Mouse (Mus musculus) MEL (cell line): ENCODE results near the gene Bnip2. TPM values are rescaled to one million over a fixed set of nuclear protein-coding genes. Genes with fewer than 3 reads are reported as not detected.
A peak's percentile ranks its signal among the peaks of the same experiment; 100 is the strongest.

Experiments used
- DNase-seq: peaks from one replicate; pipeline ENCODE4 v3.0.0; 2011; ENCODE audit warnings: low read depth, low spot score
- H3K27ac ChIP-seq: 2 replicates; pipeline ENCODE4 v1.5.1; 2012; ENCODE audit warnings: low read depth, mild to moderate bottlenecking, control low read depth, low read length, moderate library complexity; ENCODE audit not compliant: control insufficient read depth
- H3K27me3 ChIP-seq, 2 experiments: fragments of 150-350 bp in 1 of 2; sonication (generic) in 1 of 2; 2 replicates each; pipeline ENCODE4 v1.6.1; 2012; ENCODE audit warnings: low read length in 2 of 2, mild to moderate bottlenecking in 2 of 2, improper control_type of control experiment in 1 of 2, moderate library complexity in 1 of 2; ENCODE audit not compliant: insufficient read depth in 2 of 2, control insufficient read depth in 1 of 2
- H3K36me3 ChIP-seq, 2 experiments: 2 replicates each; pipeline ENCODE4 v1.6.1; 2012 to 2014; ENCODE audit warnings: low read length in 2 of 2, improper control_type of control experiment in 1 of 2, inconsistent platforms in 1 of 2, mild to moderate bottlenecking in 1 of 2; ENCODE audit not compliant: insufficient read depth in 2 of 2, control insufficient read depth in 1 of 2
- H3K4me1 ChIP-seq, 2 experiments: fragments of 150-350 bp in 1 of 2; sonication (generic) in 1 of 2; 2 replicates each; pipeline ENCODE4 v1.6.1; 2012; ENCODE audit warnings: low read length in 2 of 2, improper control_type of control experiment in 1 of 2, mild to moderate bottlenecking in 1 of 2; ENCODE audit not compliant: insufficient read depth in 2 of 2, control insufficient read depth in 1 of 2
- H3K4me3 ChIP-seq, 2 experiments: fragments of 150-350 bp in 1 of 2; sonication (generic) in 1 of 2; 2 replicates each; pipeline ENCODE4 v1.5.1; 2012; ENCODE audit warnings: low read depth in 2 of 2, low read length in 2 of 2, mild to moderate bottlenecking in 2 of 2, moderate library complexity in 2 of 2, control low read depth in 1 of 2, improper control_type of control experiment in 1 of 2; ENCODE audit not compliant: control insufficient read depth in 1 of 2, insufficient read depth in 1 of 2
- H3K79me2 ChIP-seq: 2 replicates; pipeline ENCODE4 v1.6.1; 2012; ENCODE audit warnings: mild to moderate bottlenecking, low read length, moderate library complexity; ENCODE audit not compliant: control insufficient read depth, poor library complexity, insufficient read depth
- H3K9ac ChIP-seq: 2 replicates; pipeline ENCODE4 v1.6.1; 2012; ENCODE audit warnings: low read depth, mild to moderate bottlenecking, control low read depth, low read length, moderate library complexity; ENCODE audit not compliant: control insufficient read depth, poor library complexity, severe bottlenecking
- H3K9me3 ChIP-seq: fragments of 150-350 bp; sonication (generic); replicated peaks from 2 replicates; pipeline ENCODE4 v1.6.1; 2012; ENCODE audit warnings: mild to moderate bottlenecking, low read length, improper control_type of control experiment, moderate library complexity; ENCODE audit not compliant: insufficient read depth
- BHLHE40 ChIP-seq: IDR thresholded peaks from 2 replicates; pipeline ENCODE4 v1.6.1; 2012; ENCODE audit warnings: low read depth, mild to moderate bottlenecking, inconsistent platforms, low read length, improper control_type of control experiment, borderline replicate concordance
- CTCF ChIP-seq, 3 experiments: IDR thresholded peaks in 2 of 3; conservative IDR thresholded peaks in 1 of 3; 2 replicates each; pipeline ENCODE4 v1.5.1; 2011 to 2012; ENCODE audit warnings: low read length in 3 of 3, low read depth in 2 of 3, mild to moderate bottlenecking in 2 of 3, improper control_type of control experiment in 1 of 3, inconsistent platforms in 1 of 3, mixed read lengths in 1 of 3, moderate library complexity in 1 of 3; ENCODE audit not compliant: control insufficient read depth in 1 of 3, insufficient read depth in 1 of 3, poor library complexity in 1 of 3, severe bottlenecking in 1 of 3
- ELF1 ChIP-seq: IDR thresholded peaks from 2 replicates; pipeline ENCODE4 v1.6.1; 2014; ENCODE audit warnings: low read depth, mild to moderate bottlenecking, inconsistent platforms, low read length, improper control_type of control experiment, moderate library complexity
- EP300 ChIP-seq, 2 experiments: IDR thresholded peaks; 2 replicates each; pipeline ENCODE4 v1.6.1; 2011; ENCODE audit warnings: improper control_type of control experiment in 2 of 2, low read length in 2 of 2, low read depth in 1 of 2, mild to moderate bottlenecking in 1 of 2
- ETS1 ChIP-seq: IDR thresholded peaks from 2 replicates; pipeline ENCODE4 v1.6.1; 2012; ENCODE audit warnings: low read depth, mild to moderate bottlenecking, inconsistent platforms, low read length, improper control_type of control experiment, moderate library complexity
- GATA1 ChIP-seq: IDR thresholded peaks from 2 replicates; pipeline ENCODE4 v1.6.1; 2011; ENCODE audit warnings: low read depth, low read length, improper control_type of control experiment
- HCFC1 ChIP-seq: IDR thresholded peaks from 2 replicates; pipeline ENCODE4 v1.6.1; 2012; ENCODE audit warnings: low read depth, mild to moderate bottlenecking, inconsistent platforms, low read length, improper control_type of control experiment, moderate library complexity
- MAFK ChIP-seq: IDR thresholded peaks from 2 replicates; pipeline ENCODE4 v1.6.1; 2011; ENCODE audit warnings: low read depth, mild to moderate bottlenecking, low read length, improper control_type of control experiment, borderline replicate concordance
- MAX ChIP-seq: IDR thresholded peaks from 2 replicates; pipeline ENCODE4 v1.6.1; 2011; ENCODE audit warnings: low read length, improper control_type of control experiment
- MAZ ChIP-seq: IDR thresholded peaks from 2 replicates; pipeline ENCODE4 v1.6.1; 2012; ENCODE audit warnings: low read depth, mild to moderate bottlenecking, inconsistent platforms, low read length, improper control_type of control experiment
- MEF2A ChIP-seq: IDR thresholded peaks from 2 replicates; pipeline ENCODE4 v1.6.1; 2014; ENCODE audit warnings: low read depth, mild to moderate bottlenecking, inconsistent platforms, low read length, improper control_type of control experiment; ENCODE audit not compliant: poor library complexity, insufficient replicate concordance, severe bottlenecking; ENCODE audit errors: extremely low read depth
- MXI1 ChIP-seq: IDR thresholded peaks from 2 replicates; pipeline ENCODE4 v1.6.1; 2011; ENCODE audit warnings: mild to moderate bottlenecking, low read depth, low read length, improper control_type of control experiment
- MYC ChIP-seq: IDR thresholded peaks from 2 replicates; pipeline ENCODE4 v1.6.1; 2011; ENCODE audit warnings: low read depth, mild to moderate bottlenecking, low read length, improper control_type of control experiment, moderate library complexity
- POLR2AphosphoS2 ChIP-seq: IDR thresholded peaks from 2 replicates; pipeline ENCODE4 v1.6.1; 2011; ENCODE audit warnings: low read length, improper control_type of control experiment
- POLR2AphosphoS5 ChIP-seq: IDR thresholded peaks from 2 replicates; pipeline ENCODE4 v1.6.1; 2012; ENCODE audit warnings: low read depth, borderline replicate concordance, mild to moderate bottlenecking, inconsistent platforms, low read length, moderate library complexity, mixed read lengths
- RAD21 ChIP-seq: IDR thresholded peaks from 2 replicates; pipeline ENCODE4 v1.6.1; 2011; ENCODE audit warnings: mild to moderate bottlenecking, low read depth, low read length, improper control_type of control experiment
- RCOR1 ChIP-seq: IDR thresholded peaks from 2 replicates; pipeline ENCODE4 v1.6.1; 2012; ENCODE audit warnings: low read depth, mild to moderate bottlenecking, inconsistent platforms, low read length, improper control_type of control experiment
- SIN3A ChIP-seq: IDR thresholded peaks from 2 replicates; pipeline ENCODE4 v1.6.1; 2012; ENCODE audit warnings: low read length, improper control_type of control experiment, inconsistent platforms
- TAL1 ChIP-seq: IDR thresholded peaks from 2 replicates; pipeline ENCODE4 v1.6.1; 2012; ENCODE audit warnings: mild to moderate bottlenecking, inconsistent platforms, low read length, moderate library complexity, mixed read lengths
- TCF12 ChIP-seq: IDR thresholded peaks from 2 replicates; pipeline ENCODE4 v1.6.1; 2014; ENCODE audit warnings: low read depth, mild to moderate bottlenecking, inconsistent platforms, low read length, improper control_type of control experiment, moderate library complexity
- USF1 ChIP-seq: IDR thresholded peaks from 2 replicates; pipeline ENCODE4 v1.6.1; 2014; ENCODE audit warnings: low read depth, mild to moderate bottlenecking, inconsistent platforms, low read length, improper control_type of control experiment, moderate library complexity
- ZKSCAN1 ChIP-seq: IDR thresholded peaks from 2 replicates; pipeline ENCODE4 v1.6.1; 2012; ENCODE audit warnings: low read depth, mild to moderate bottlenecking, inconsistent platforms, low read length, improper control_type of control experiment, moderate library complexity
- ZNF384 ChIP-seq: IDR thresholded peaks from 2 replicates; pipeline ENCODE4 v1.6.1; 2012; ENCODE audit warnings: low read depth, mild to moderate bottlenecking, inconsistent platforms, low read length, improper control_type of control experiment
- polyA plus RNA-seq, 2 experiments: library from polyadenylated mRNA; stranded (reverse) in 1 of 2; unstranded in 1 of 2; fragments of >175 nt in 1 of 2; fragments of >200 nt in 1 of 2; gene quantifications; 2 replicates each; pipeline versions ENCODE4 v1.2.1 to v1.2.4; 2012; ENCODE audit warnings: low replicate concordance in 2 of 2, low read depth in 1 of 2; ENCODE audit not compliant: insufficient read length in 2 of 2, insufficient read depth in 1 of 2, missing spikeins in 1 of 2
- total RNA-seq: library from RNA; depleted of rRNA; stranded (reverse); fragments of 300-350 nt; gene quantifications from 2 replicates; pipeline ENCODE4 v1.2.3, GENCODE M21; 2012

Bnip2 gene
- total and polyA plus RNA-seq, 3 experiments, result 49.7 to 57.2 TPM; not detected in 1

GRCm38 (mm10) chr9:69987579-69987978 lies 1.7 kb upstream of the Bnip2 start (continued):
- peak; percentile 57; the same call in 1 of the 2 replicates for TF ChIP-seq ETS1
- no peak for TF ChIP-seq MAZ
- no peak for TF ChIP-seq USF1
- TF ChIP-seq MAFK, result 0 out of 2 replicates have a peak, but pooled peaks have one; percentile 48
- TF ChIP-seq BHLHE40, result peak; percentile 21; the same call in 1 of the 2 replicates
- TF ChIP-seq EP300 (IDR thresholded peaks at IDR 0.05; ENCODE audit: low read depth in 1 of 2, low read length in 2 of 2), result peak; percentile 68 to 78
- TF ChIP-seq TAL1, result no peak
- no peak for TF ChIP-seq POLR2AphosphoS5

GRCm38 (mm10) chr9:69988706-69989302 lies 462 bp upstream of the Bnip2 start:
- peaks cover 0 to 2% of the 10 kb centered on the region in 2 experiments; a peak in 1 of 4 replicates for H3K27me3 ChIP-seq
- 0 out of 2 replicates have a peak, but pooled peaks have one; percentile 57 for TF ChIP-seq RCOR1
- no peak for TF ChIP-seq MEF2A
- TF ChIP-seq EP300 (IDR thresholded peaks at IDR 0.05; ENCODE audit: low read depth in 1 of 2, low read length in 2 of 2), result peak in 1 of 2 experiments; percentile 29; a peak in 1 of 4 replicates
- TF ChIP-seq MAX, result 0 out of 2 replicates have a peak, but pooled peaks have one; percentile 51
- 0 out of 2 replicates have a peak, but pooled peaks have one; percentile 30 for TF ChIP-seq SIN3A
- TF ChIP-seq ELF1, result no peak
- TF ChIP-seq GATA1, result peak; percentile 39; the same call in 1 of the 2 replicates
- peak; percentile 37; the same call in 1 of the 2 replicates for TF ChIP-seq MYC
- peak; percentile 34; the same call in 1 of the 2 replicates for TF ChIP-seq MXI1
- TF ChIP-seq ZKSCAN1, result no peak
- no peak for TF ChIP-seq HCFC1
- no peak for TF ChIP-seq MAFK
- 0 out of 2 replicates have a peak, but pooled peaks have one; percentile 29 for TF ChIP-seq ETS1
- TF ChIP-seq ZNF384, result no peak
- TF ChIP-seq CTCF (IDR thresholded peaks at IDR 0.05 in 2 of 3, conservative IDR thresholded peaks at IDR 0.05 in 1 of 3; ENCODE audit: control insufficient read depth in 1 of 3, insufficient read depth in 1 of 3, low read depth in 2 of 3, low read length in 3 of 3, poor library complexity in 1 of 3, severe bottlenecking in 1 of 3), result no peak
- no peak for TF ChIP-seq POLR2AphosphoS2
- no peak for TF ChIP-seq TCF12
- no peak for TF ChIP-seq RAD21
- TF ChIP-seq, all 39 proteins: peak for 8
- DNase-seq, result no peak
- Histone ChIP-seq H3K9ac (peak overlapping the region; percentile 50), H3K27ac (peak overlapping the region; percentile 50), H3K4me1 (peaks cover 9 to 19% of the 10 kb centered on the region in 2 experiments), H3K9me3 (no peaks in the 10 kb centered on the region), H3K4me3 (peak overlapping the region; percentile 75 to 79), H3K36me3 (peaks cover 0 to 21% of the 10 kb centered on the region in 2 experiments; a peak in 2 of 4 replicates), H3K79me2 (peaks cover 11% of the 10 kb centered on the region)
